Comparison of ENCODE assay signal across 9 mouse cellular contexts in the genomic region with DNA sequence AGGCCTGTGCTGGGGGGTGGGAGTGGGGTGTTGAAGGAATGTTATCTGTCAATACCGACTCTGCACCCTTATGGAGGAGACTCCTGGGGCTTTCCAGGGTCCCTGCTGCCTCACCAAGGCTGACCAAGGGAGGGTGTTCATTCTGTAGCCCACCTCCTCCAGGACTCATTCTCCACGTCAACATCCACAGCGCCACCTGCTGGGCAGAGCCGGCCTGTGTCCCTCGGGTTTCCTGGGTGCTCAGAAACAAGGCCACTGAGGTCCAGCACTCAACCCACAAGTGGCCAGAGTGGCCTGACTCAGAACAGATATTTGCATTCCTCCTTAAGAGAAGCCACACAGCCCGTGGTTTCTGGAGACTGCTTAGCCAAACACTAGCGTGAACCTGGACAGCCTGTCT. TPM values are rescaled to one million over a fixed set of nuclear protein-coding genes. Genes with fewer than 3 reads are reported as not detected.
A peak's percentile ranks its signal among the peaks of the same experiment; 100 is the strongest.
DNase-seq lines count a peak whose midpoint lies in the region; ATAC-seq and TF ChIP-seq lines count a peak whose summit lies in the region.
"Had no signal": no experiment of that assay in that cellular context is flagged by ENCODE, and none has a peak within 500 bp of the region (broad histone marks: within the 10 kb centered on the region; RNA-seq: fewer than 3 reads in every experiment).

No protein-coding gene starts in this region.

- in situ Hi-C loops in Patski (cut with MboI; ENCODE audit: low pct_unique_long_range_greater_than_20kb), result loop anchor here (25.0 kb wide), 1 partner anchor 945 kb away; a partner anchor contains a TSS

- ATAC-seq in Patski, result no peak
- peak; percentile 46; the same call in 1 of the 2 replicates for ATAC-seq in hindbrain, embryonic 15.5 days (ENCODE audit: low FRiP score, low read depth)
- no peak for ATAC-seq in lung, embryonic 14.5 days (ENCODE audit: insufficient read depth)
- no peak for ATAC-seq in neural tube, embryonic 15.5 days (ENCODE audit: low FRiP score)
- no peak for ATAC-seq in inflammation-experienced regulatory T-cells, adult 6 months

- CTCF ChIA-PET in Patski (lab: Charles Lee), result no interaction called here

- H3K27ac ChIP-seq in cortical plate, adult 2 months (ENCODE audit: insufficient read depth, low read length), result no peak overlapping the region
- H3K27ac ChIP-seq in hindbrain, embryonic 15.5 days (replicated peaks), result peak overlapping the region; percentile 51; the same call in 1 of the 2 replicates
- H3K27ac ChIP-seq in lung, embryonic 14.5 days (ENCODE audit: low read depth), result no peak overlapping the region
- H3K27ac ChIP-seq in neural tube, embryonic 15.5 days (replicated peaks), result peak overlapping the region; percentile 61; the same call in 1 of the 2 replicates
- H3K27ac ChIP-seq: embryonic facial prominence, embryonic 12.5 days had no signal

- no peak overlapping the region for H3K4me2 ChIP-seq in hindbrain, embryonic 15.5 days
- H3K4me2 ChIP-seq in lung, embryonic 14.5 days, result no peak overlapping the region
- H3K4me2 ChIP-seq in neural tube, embryonic 15.5 days, result peak overlapping the region; percentile 27; the same call in 1 of the 2 replicates
- H3K4me2 ChIP-seq: embryonic facial prominence, embryonic 12.5 days had no signal

- H3K4me1 ChIP-seq in cortical plate, adult 2 months (ENCODE audit: control insufficient read depth, insufficient read depth, low read length), result no peaks in the 10 kb centered on the region
- peaks cover 15% of the 10 kb centered on the region for H3K4me1 ChIP-seq in hindbrain, embryonic 15.5 days (replicated peaks)
- no peaks in the 10 kb centered on the region for H3K4me1 ChIP-seq in lung, embryonic 14.5 days (ENCODE audit: insufficient read depth)
- H3K4me1 ChIP-seq in neural tube, embryonic 15.5 days, result peaks cover 16% of the 10 kb centered on the region
- H3K4me1 ChIP-seq: embryonic facial prominence, embryonic 12.5 days had no signal

- H3K9ac ChIP-seq in hindbrain, embryonic 15.5 days, result peak overlapping the region; percentile 25; the same call in 1 of the 2 replicates
- no peak overlapping the region for H3K9ac ChIP-seq in lung, embryonic 14.5 days
- no peak overlapping the region for H3K9ac ChIP-seq in neural tube, embryonic 15.5 days (replicated peaks)
- H3K9ac ChIP-seq: embryonic facial prominence, embryonic 12.5 days had no signal

- H3K9me3 ChIP-seq in hindbrain, embryonic 15.5 days, result no peaks in the 10 kb centered on the region
- no peaks in the 10 kb centered on the region for H3K9me3 ChIP-seq in lung, embryonic 14.5 days (ENCODE audit: low read depth, low read length)
- no peaks in the 10 kb centered on the region for H3K9me3 ChIP-seq in neural tube, embryonic 15.5 days (replicated peaks)
- H3K9me3 ChIP-seq: embryonic facial prominence, embryonic 12.5 days had no signal

- TF ChIP-seq POLR2A in cortical plate, adult 2 months (IDR thresholded peaks at IDR 0.05; ENCODE audit: extremely low read depth, insufficient read depth, low read length), result no peak

- H3K4me3 ChIP-seq in cortical plate, adult 2 months (ENCODE audit: insufficient read depth, low read length), result no peak overlapping the region
- no peak overlapping the region for H3K4me3 ChIP-seq in hindbrain, embryonic 15.5 days
- H3K4me3 ChIP-seq in lung, embryonic 14.5 days (ENCODE audit: low read depth, low read length), result no peak overlapping the region
- H3K4me3 ChIP-seq in neural tube, embryonic 15.5 days (replicated peaks), result no peak overlapping the region
- H3K4me3 ChIP-seq: embryonic facial prominence, embryonic 12.5 days had no signal

- POLR2A ChIA-PET in Patski (lab: Charles Lee), result no interaction called here

- peak; percentile 52 for DNase-seq in kidney, adult 9 months
- no peak for DNase-seq in kidney, postnatal 14 days
- DNase-seq in Patski (ENCODE audit: low read depth, low spot score), result no peak
- peak; percentile 72 for DNase-seq in lung, embryonic 14.5 days

- no peaks in the 10 kb centered on the region for H3K36me3 ChIP-seq in hindbrain, embryonic 15.5 days
- no peaks in the 10 kb centered on the region for H3K36me3 ChIP-seq in lung, embryonic 14.5 days (ENCODE audit: insufficient read depth)
- H3K36me3 ChIP-seq in neural tube, embryonic 15.5 days, result no peaks in the 10 kb centered on the region
- H3K36me3 ChIP-seq: embryonic facial prominence, embryonic 12.5 days had no signal

- peaks cover 3% of the 10 kb centered on the region for H3K27me3 ChIP-seq in Patski
- no peaks in the 10 kb centered on the region for H3K27me3 ChIP-seq in hindbrain, embryonic 15.5 days
- H3K27me3 ChIP-seq in lung, embryonic 14.5 days (ENCODE audit: insufficient read depth, low read length), result no peaks in the 10 kb centered on the region
- H3K27me3 ChIP-seq in neural tube, embryonic 15.5 days (replicated peaks), result no peaks in the 10 kb centered on the region

- 17% methylated on average over 7 of the region's 7 CpGs for WGBS in hindbrain, embryonic 15.5 days
- 9% methylated on average over 7 of the region's 7 CpGs for WGBS in lung, embryonic 14.5 days
- 16% methylated on average over 7 of the region's 7 CpGs for WGBS in neural tube, embryonic 15.5 days

- peak; percentile 71 for TF ChIP-seq CTCF in Patski (IDR thresholded peaks at IDR 0.05)
- TF ChIP-seq CTCF in cortical plate, adult 2 months (IDR thresholded peaks at IDR 0.05; ENCODE audit: extremely low read depth, insufficient read depth, low read length), result peak; percentile 67
- TF ChIP-seq CTCF in lung, embryonic 14.5 days (IDR thresholded peaks at IDR 0.05; ENCODE audit: low read depth), result peak; percentile 71

RNA-seq across cellular contexts. Expression of a gene that starts 10.6 kb away (rescaled TPM):
- polyA plus RNA-seq in Patski (2021), result 666 TPM
- polyA plus RNA-seq in cortical plate, adult 2 months (2012; rRNA removed), result 1,795 and 1,828 TPM in 2 replicates
- polyA plus RNA-seq in hindbrain, embryonic 15.5 days (2015; fragmentation: Nextera tagmentation; extraction: Ambion mirVana), result 747 and 837 TPM in 2 replicates
- 978 and 1,085 TPM in 2 replicates for polyA plus RNA-seq in lung, embryonic 14.5 days (2014; fragmentation: Nextera tagmentation; extraction: Ambion mirVana)
- polyA plus RNA-seq in neural tube, embryonic 15.5 days (2015; fragmentation: Nextera tagmentation; extraction: Ambion mirVana), result 804 and 844 TPM in 2 replicates
- polyA plus RNA-seq in inflammation-experienced regulatory T-cells, adult 6 months (2017; shearing (Covaris generic)), result 1,000 to 10,000 TPM in 2 of 3 experiments, 100 to 1,000 TPM in 1; 884 to 1,360 (median 1,230) TPM

RNA-seq across cellular contexts. Expression of a gene that starts 17.5 kb away (rescaled TPM):
- polyA plus RNA-seq in Patski (2021), result 22.1 TPM
- 29.1 and 33.1 TPM in 2 replicates for polyA plus RNA-seq in cortical plate, adult 2 months (2012; rRNA removed)
- 31.6 and 35.1 TPM in 2 replicates for polyA plus RNA-seq in hindbrain, embryonic 15.5 days (2015; fragmentation: Nextera tagmentation; extraction: Ambion mirVana)
- 12.1 and 13.1 TPM in 2 replicates for polyA plus RNA-seq in lung, embryonic 14.5 days (2014; fragmentation: Nextera tagmentation; extraction: Ambion mirVana)
- polyA plus RNA-seq in neural tube, embryonic 15.5 days (2015; fragmentation: Nextera tagmentation; extraction: Ambion mirVana), result 30.0 and 31.0 TPM in 2 replicates
- polyA plus RNA-seq in inflammation-experienced regulatory T-cells, adult 6 months (2017; shearing (Covaris generic)), result 1 to 10 TPM; 2.4 to 3.6 (median 3.4) TPM

Comparison
In these comparisons a context has a peak if more than half of its experiments do, and no peak if none do; other contexts are left out.
1. DNase-seq: peak in kidney, adult 9 months (single experiment) and lung, embryonic 14.5 days (single experiment); none in kidney, postnatal 14 days (single experiment) and Patski (single experiment).
2. H3K27ac ChIP-seq: peak in hindbrain, embryonic 15.5 days (single experiment) and neural tube, embryonic 15.5 days (single experiment); none in cortical plate, adult 2 months (single experiment) and lung, embryonic 14.5 days (single experiment).
3. Peak in every context shown above with its lines, with median percentiles within 50 percentile points of each other: CTCF ChIP-seq.